Mouse (Mus musculus): ENCODE results near the gene S100a3. TPM values are rescaled to one million over a fixed set of nuclear protein-coding genes. Genes with fewer than 3 reads are reported as not detected.

The S100a3 gene
- polyA plus RNA-seq, 2 experiments = 0.20 TPM; not detected in 1

DNA sequence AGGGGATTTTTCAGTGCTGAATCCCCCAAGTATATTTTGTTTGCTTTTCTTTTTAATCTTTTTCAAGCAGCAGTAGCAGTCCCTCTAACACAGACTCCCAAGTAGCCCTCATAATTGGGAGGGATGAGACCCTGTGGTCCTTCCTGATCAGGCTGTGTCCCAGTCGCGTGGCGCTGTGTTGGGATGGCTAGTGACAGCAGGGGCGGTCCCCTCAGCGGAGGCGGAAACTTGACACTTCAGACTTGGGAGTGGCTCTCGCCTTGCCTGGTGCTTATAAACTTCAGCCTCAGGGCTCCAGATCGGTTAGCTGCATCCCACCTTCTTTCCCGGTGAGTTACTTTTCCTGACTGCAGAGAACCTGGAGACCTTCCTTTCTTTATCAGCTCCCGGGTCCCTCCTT is 45.7 kb upstream of the S100a3 start:
- peaks cover 5 to 19% of the 10 kb centered on the region in 2 experiments for H3K4me1 ChIP-seq (replicated peaks; ENCODE audit: control insufficient read depth in 2 of 2, insufficient read depth in 2 of 2, low read length in 1 of 2)
- peak overlapping the region; percentile 68 for H3K9ac ChIP-seq (replicated peaks)
- peak overlapping the region; percentile 98 for H3K4me2 ChIP-seq (ENCODE audit: low read depth)
- H3K4me3 ChIP-seq (ENCODE audit: insufficient read depth in 1 of 2, low read depth in 2 of 2, low read length in 2 of 2) = peak overlapping the region; percentile 54 to 66
- ATAC-seq (ENCODE audit: insufficient read depth) (peak; percentile 77), DNase-seq (ENCODE audit: low read depth in 3 of 3, low spot score in 3 of 3) (peak; percentile 45 to 50 (median 47))
- no peaks in the 10 kb centered on the region for H3K9me3 ChIP-seq (ENCODE audit: control insufficient read depth, low read length)
- no peaks in the 10 kb centered on the region for H3K36me3 ChIP-seq (replicated peaks; ENCODE audit: control insufficient read depth, insufficient read depth, low read depth)
- H3K27ac ChIP-seq = no peak overlapping the region
- WGBS (ENCODE audit: insufficient replicate concordance) = 0% methylated on average over 10 of the region's 10 CpGs
- no peaks in the 10 kb centered on the region; the same call in 1 of the 2 replicates for H3K27me3 ChIP-seq (ENCODE audit: control insufficient read depth, insufficient read depth, low read length)
- TF ChIP-seq CTCF (IDR thresholded peaks at IDR 0.05; ENCODE audit: low read depth) (no peak), EP300 (IDR thresholded peaks at IDR 0.05; ENCODE audit: low read depth) (no peak)

DNA sequence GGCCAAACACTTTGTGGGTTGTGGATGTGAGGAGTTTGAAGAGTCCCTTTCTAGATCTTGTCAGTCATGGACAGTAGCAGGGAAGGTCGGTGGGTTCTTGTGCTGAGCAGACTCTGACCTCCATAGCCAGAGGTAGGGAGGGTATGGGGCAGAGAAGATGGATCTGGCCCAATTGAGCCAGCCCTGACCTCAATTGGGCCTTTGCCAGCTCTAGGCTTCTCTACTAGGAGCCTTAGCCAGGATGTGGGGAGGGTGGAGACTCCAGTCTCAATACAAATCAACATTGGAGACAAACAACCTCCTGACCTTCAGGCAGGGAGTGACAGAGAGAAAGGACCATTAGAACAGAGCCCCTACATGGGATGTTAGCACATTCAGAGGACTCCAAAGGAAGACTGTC is 45.1 kb upstream of the S100a3 start:
- WGBS (ENCODE audit: insufficient replicate concordance) = 25% methylated on average over 1 of the region's 1 CpGs
- Histone ChIP-seq H3K4me1 (replicated peaks; ENCODE audit: control insufficient read depth in 2 of 2, insufficient read depth in 2 of 2, low read length in 1 of 2) (peaks cover 5 to 19% of the 10 kb centered on the region in 2 experiments), H3K9ac (replicated peaks) (peak overlapping the region; percentile 68), H3K36me3 (replicated peaks; ENCODE audit: control insufficient read depth, insufficient read depth, low read depth) (no peaks in the 10 kb centered on the region), H3K4me2 (ENCODE audit: low read depth) (peak overlapping the region; percentile 98), H3K27ac (no peak overlapping the region), H3K4me3 (ENCODE audit: insufficient read depth in 1 of 2, low read depth in 2 of 2, low read length in 2 of 2) (peak overlapping the region; percentile 54 to 66), H3K27me3 (ENCODE audit: control insufficient read depth, insufficient read depth, low read length) (no peaks in the 10 kb centered on the region; the same call in 1 of the 2 replicates), H3K9me3 (ENCODE audit: control insufficient read depth, low read length) (no peaks in the 10 kb centered on the region)
- no peak for TF ChIP-seq EP300 (IDR thresholded peaks at IDR 0.05; ENCODE audit: low read depth)
- TF ChIP-seq CTCF (IDR thresholded peaks at IDR 0.05; ENCODE audit: low read depth) = no peak
- DNase-seq (ENCODE audit: low read depth in 3 of 3, low spot score in 3 of 3) (no peak), ATAC-seq (ENCODE audit: insufficient read depth) (no peak)

DNA sequence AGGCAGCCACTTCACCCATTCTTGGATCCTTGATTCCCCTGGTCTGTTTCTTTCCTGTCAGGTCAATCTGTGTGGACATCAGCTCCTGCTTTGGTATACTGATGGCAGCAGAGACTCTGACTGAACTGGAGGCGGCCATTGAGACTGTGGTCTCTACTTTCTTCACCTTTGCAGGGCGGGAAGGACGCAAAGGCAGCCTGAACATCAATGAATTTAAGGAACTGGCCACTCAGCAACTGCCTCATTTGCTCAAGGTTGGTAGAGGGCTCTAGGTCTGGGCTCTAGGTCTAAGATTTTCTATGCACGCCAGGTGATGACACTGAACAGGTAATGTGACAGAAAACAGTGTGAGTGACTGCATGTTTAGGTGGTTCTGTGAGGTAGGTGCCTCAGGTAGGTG is 44.6 kb upstream of the S100a3 start:
- TF ChIP-seq EP300 (IDR thresholded peaks at IDR 0.05; ENCODE audit: low read depth) (no peak), CTCF (IDR thresholded peaks at IDR 0.05; ENCODE audit: low read depth) (no peak)
- ATAC-seq (ENCODE audit: insufficient read depth) (no peak), DNase-seq (ENCODE audit: low read depth in 3 of 3, low spot score in 3 of 3) (no peak)
- Histone ChIP-seq H3K9me3 (ENCODE audit: control insufficient read depth, low read length) (no peaks in the 10 kb centered on the region), H3K4me3 (ENCODE audit: insufficient read depth in 1 of 2, low read depth in 2 of 2, low read length in 2 of 2) (no peak overlapping the region), H3K27me3 (ENCODE audit: control insufficient read depth, insufficient read depth, low read length) (no peaks in the 10 kb centered on the region; the same call in 1 of the 2 replicates), H3K27ac (no peak overlapping the region), H3K4me2 (ENCODE audit: low read depth) (no peak overlapping the region), H3K36me3 (replicated peaks; ENCODE audit: control insufficient read depth, insufficient read depth, low read depth) (no peaks in the 10 kb centered on the region), H3K9ac (replicated peaks) (no peak overlapping the region), H3K4me1 (replicated peaks; ENCODE audit: control insufficient read depth in 2 of 2, insufficient read depth in 2 of 2, low read length in 1 of 2) (peaks cover 5 to 19% of the 10 kb centered on the region in 2 experiments)
- 87% methylated on average over 4 of the region's 4 CpGs for WGBS (ENCODE audit: insufficient replicate concordance)

DNA sequence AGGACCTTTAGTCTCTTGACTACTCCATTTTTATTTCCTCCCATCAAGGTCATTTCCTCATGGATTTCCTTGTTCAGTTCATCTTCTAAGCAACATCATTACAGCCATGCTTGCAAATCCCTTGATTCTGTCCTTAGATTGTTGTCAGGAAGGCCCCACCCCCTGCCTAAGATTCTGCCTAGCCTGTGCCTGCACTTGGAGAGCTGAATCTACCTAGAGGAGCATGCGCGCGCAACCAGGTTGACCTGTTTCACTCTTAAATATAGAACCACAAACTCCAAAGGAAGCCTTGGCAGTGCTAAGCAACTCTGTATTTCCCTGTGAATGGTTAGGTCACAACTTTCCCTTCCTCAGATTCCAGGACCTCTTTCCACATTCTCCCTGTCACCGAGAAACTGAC is 42.7 kb upstream of the S100a3 start:
- H3K4me3 ChIP-seq (ENCODE audit: insufficient read depth in 1 of 2, low read depth in 2 of 2, low read length in 2 of 2) = no peak overlapping the region
- no peaks in the 10 kb centered on the region for H3K36me3 ChIP-seq (replicated peaks; ENCODE audit: control insufficient read depth, insufficient read depth, low read depth)
- H3K27me3 ChIP-seq (ENCODE audit: control insufficient read depth, insufficient read depth, low read length) = no peaks in the 10 kb centered on the region; the same call in 1 of the 2 replicates
- DNase-seq (ENCODE audit: low read depth in 3 of 3, low spot score in 3 of 3) (no peak), ATAC-seq (ENCODE audit: insufficient read depth) (no peak)
- no peak overlapping the region for H3K27ac ChIP-seq
- no peaks in the 10 kb centered on the region for H3K9me3 ChIP-seq (ENCODE audit: control insufficient read depth, low read length)
- H3K4me1 ChIP-seq (replicated peaks; ENCODE audit: control insufficient read depth in 2 of 2, insufficient read depth in 2 of 2, low read length in 1 of 2) = peaks cover 5 to 19% of the 10 kb centered on the region in 2 experiments
- no peak overlapping the region for H3K4me2 ChIP-seq (ENCODE audit: low read depth)
- WGBS (ENCODE audit: insufficient replicate concordance) = 89% methylated on average over 4 of the region's 4 CpGs
- no peak overlapping the region for H3K9ac ChIP-seq (replicated peaks)
- no peak for TF ChIP-seq EP300 (IDR thresholded peaks at IDR 0.05; ENCODE audit: low read depth)
- TF ChIP-seq CTCF (IDR thresholded peaks at IDR 0.05; ENCODE audit: low read depth) = no peak

GRCm38 (mm10) chr3:90525421-90525820 is 35.0 kb upstream of the S100a3 start:
- no peaks in the 10 kb centered on the region for H3K36me3 ChIP-seq (replicated peaks; ENCODE audit: control insufficient read depth, insufficient read depth, low read depth)
- no peaks in the 10 kb centered on the region for H3K4me1 ChIP-seq (replicated peaks; ENCODE audit: control insufficient read depth in 2 of 2, insufficient read depth in 2 of 2, low read length in 1 of 2)
- WGBS (ENCODE audit: insufficient replicate concordance) = 43% methylated on average over 4 of the region's 4 CpGs
- ATAC-seq (ENCODE audit: insufficient read depth) (no peak), DNase-seq (ENCODE audit: low read depth in 3 of 3, low spot score in 3 of 3) (peak in 2 of 3 experiments; percentile 37 to 39)
- no peak overlapping the region for H3K4me2 ChIP-seq (ENCODE audit: low read depth)
- H3K9me3 ChIP-seq (ENCODE audit: control insufficient read depth, low read length) = no peaks in the 10 kb centered on the region
- peak; percentile 72 for TF ChIP-seq CTCF (IDR thresholded peaks at IDR 0.05; ENCODE audit: low read depth)
- TF ChIP-seq EP300 (IDR thresholded peaks at IDR 0.05; ENCODE audit: low read depth) = no peak
- H3K27ac ChIP-seq = no peak overlapping the region
- no peak overlapping the region for H3K9ac ChIP-seq (replicated peaks)
- H3K27me3 ChIP-seq (ENCODE audit: control insufficient read depth, insufficient read depth, low read length) = no peaks in the 10 kb centered on the region
- no peak overlapping the region for H3K4me3 ChIP-seq (ENCODE audit: insufficient read depth in 1 of 2, low read depth in 2 of 2, low read length in 2 of 2)
